Mouse (Mus musculus) mouse trophoblast stem cell (cell line): Measurements from ENCODE around the gene Itga3.

Experiments used
- in situ Hi-C, 2 experiments: fragments of 300-500 bp; cut with MseI, MboI; formaldehyde crosslinking; loops; 2 replicates in 1 of 2; 3 replicates in 1 of 2; pipeline ENCODE4 v1.15.1; 2025

Gene Itga3

DNA sequence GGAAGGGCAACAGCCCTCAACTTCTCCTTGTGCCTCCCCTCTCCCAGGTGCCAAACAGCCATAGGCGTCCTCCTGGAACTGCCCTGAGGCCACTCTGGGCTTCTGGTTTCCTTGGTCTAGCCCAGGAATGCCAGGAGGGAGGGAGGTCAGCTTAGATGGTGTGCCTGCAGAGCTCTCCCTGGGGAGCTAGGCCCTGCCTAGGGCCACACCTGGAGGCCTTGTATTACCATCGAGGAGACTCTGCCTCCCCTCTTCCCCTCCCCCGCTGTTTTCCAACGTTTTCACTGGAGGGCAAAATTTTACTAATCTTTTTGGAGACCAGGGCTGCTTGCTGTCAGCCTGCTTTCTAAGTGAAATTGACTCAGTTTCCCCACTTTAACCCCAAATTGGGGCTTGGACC lies 70.6 kb downstream of the Itga3 start:
- in situ Hi-C loops = no loop called here

DNA sequence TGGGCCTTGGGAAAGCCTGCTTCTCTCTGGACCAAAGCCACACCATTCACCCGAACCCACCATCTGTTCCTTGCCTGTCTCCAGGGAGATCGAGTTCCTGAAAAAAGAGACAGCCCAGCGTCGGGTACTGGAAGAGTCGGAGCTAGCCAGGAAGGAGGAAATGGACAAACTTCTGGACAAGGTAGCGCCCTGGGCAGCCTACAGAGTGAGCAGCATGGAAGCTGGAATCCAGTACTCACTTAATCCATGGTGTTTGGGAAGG lies 71.7 kb downstream of the Itga3 start:
- in situ Hi-C loops = no loop called here

DNA sequence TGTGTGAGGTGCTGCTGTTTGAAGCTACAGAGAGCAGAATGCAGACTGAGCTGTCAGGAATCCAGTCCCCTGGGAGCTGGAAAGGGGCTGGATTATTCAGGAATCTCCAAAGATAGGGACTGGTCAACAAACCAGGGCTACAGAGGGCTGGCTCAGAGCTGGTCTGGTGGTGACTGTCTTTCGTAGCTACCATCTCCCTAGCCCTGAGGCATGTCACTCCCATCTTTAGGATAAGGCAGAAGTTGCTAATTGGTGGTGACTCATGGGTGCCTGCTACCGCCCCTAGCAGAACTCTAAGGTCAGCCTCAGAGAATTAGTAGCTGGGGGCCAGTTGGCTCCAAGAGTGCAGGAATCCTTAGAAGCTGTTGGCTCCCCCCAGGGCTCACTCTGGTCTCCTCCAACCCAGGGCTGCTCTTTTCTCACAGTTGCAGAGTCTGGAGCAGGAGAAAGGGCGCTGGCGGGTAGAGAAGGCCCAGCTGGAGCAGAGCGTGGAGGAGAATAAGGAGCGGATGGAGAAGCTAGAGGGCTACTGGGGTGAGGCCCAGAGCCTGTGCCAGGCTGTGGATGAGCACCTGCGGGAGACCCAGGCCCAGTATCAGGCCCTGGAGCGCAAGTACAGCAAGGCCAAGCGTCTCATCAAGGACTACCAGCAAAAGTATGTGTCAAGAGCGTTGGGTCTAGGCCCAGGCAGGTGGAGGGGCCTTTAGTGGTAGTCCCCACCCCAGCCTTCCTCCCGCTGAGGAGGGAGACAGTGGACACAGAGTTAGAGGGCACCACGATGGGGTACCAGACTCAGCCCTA lies 72.3 kb downstream of the Itga3 start:
- in situ Hi-C loops = no loop called here

- in situ Hi-C loops = no loop called here
These were observed 73.9 kb downstream of the Itga3 start for GRCm38 (mm10) chr11:95002705-95003104.

DNA sequence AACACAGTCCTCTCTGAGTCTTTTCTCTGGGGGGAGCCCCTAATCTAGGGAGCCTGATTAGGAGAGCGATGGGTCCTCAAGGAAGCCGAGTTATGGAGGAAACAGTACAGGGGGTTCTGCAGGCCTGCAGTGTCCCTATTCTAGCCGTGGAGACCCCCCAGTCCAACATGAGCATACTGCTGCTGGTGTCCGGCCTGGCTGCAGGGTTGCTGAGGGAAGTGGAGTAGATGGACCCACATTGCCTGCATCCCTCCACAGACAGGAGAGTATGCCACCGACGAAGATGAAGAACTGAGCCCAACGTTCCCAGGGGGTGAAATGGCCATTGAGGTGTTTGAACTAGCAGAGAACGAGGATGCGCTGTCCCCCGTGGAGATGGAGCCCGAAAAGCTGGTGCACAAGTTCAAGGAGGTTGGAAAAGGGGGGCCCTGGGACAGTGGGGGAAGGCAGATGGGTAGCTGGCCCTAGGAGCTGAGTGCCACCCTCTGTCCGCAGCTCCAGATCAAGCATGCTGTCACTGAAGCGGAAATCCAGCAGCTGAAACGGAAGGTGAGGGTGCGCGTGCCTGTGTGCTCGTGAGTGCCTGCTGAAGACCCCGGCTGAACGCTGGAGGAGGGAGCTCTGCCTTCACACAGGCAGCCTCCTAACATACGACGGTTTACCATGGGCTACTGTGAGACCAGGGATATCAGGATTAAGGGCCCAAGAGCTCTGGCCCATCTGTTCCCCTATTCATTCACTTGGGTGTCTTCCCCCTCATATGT lies 74.8 kb downstream of the Itga3 start:
- in situ Hi-C loops = no loop called here

DNA sequence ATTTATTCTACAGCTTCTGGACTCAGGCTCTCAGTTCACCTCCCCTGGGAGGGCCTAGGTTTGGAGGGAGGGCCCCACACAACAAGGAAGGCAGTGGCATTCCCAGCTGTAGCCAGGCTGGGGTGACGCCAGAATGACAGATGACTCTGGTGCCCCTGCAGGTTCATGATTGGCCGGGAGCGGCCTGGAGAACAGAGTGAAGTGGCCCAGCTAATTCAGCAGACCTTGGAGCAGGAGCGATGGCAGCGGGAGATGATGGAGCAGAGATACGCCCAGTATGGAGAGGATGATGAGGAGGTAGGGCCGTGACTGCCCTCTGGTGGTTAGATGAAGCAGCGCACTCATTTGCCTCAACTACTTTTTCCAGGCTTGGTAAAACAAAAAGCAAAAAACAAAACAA lies 75.5 kb downstream of the Itga3 start:
- in situ Hi-C loops = no loop called here

DNA sequence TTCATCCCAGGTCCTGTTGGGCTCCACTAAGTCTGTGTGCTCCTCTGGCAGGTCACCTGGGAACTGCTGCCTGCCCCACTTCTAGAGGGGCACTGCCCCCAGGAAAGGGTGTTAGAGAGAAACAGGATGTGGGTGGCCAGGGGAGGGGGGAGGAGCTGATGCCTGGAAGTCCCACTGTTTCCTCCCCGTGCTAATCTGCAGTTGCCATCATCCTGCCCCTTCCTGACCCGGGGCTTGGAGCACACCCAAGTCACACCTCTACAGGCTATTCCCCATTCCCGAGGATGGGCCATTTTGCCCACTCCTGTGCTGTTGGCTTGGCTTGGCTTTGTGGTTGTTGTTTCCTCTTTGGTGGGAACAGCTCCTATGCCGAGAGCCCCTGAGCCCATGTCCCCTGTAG lies 76.1 kb downstream of the Itga3 start:
- in situ Hi-C loops = no loop called here

GRCm38 (mm10) chr11:95000128-95000527 lies 76.5 kb downstream of the Itga3 start:
- in situ Hi-C loops = no loop called here

- in situ Hi-C loops = no loop called here
These were observed 78.5 kb downstream of the Itga3 start for GRCm38 (mm10) chr11:94998041-94998531.

- in situ Hi-C loops = no loop called here
These were observed 79.0 kb downstream of the Itga3 start for GRCm38 (mm10) chr11:94997596-94997995.

GRCm38 (mm10) chr11:94996984-94997383 lies 79.6 kb downstream of the Itga3 start:
- in situ Hi-C loops = no loop called here

DNA sequence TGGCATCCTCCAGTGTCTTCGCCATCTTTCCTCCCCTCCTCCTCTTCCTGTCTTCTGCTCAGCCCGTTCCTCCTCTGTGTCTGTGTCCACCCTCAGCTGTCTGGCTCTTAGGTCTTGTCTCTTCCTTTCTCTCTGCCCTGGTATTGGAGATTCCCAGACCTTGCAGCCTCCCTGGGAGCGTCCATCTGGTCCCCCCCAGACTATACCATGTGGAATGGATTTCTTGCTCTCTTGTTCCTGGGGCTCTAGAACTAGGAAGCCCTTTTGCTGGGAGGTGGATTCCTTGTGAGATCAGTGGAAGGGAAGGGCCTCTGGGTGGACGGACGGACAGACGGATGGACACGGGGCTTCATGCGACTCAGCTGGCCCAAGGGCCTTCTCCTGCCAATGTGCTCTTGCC lies 80.5 kb downstream of the Itga3 start:
- in situ Hi-C loops = no loop called here

DNA sequence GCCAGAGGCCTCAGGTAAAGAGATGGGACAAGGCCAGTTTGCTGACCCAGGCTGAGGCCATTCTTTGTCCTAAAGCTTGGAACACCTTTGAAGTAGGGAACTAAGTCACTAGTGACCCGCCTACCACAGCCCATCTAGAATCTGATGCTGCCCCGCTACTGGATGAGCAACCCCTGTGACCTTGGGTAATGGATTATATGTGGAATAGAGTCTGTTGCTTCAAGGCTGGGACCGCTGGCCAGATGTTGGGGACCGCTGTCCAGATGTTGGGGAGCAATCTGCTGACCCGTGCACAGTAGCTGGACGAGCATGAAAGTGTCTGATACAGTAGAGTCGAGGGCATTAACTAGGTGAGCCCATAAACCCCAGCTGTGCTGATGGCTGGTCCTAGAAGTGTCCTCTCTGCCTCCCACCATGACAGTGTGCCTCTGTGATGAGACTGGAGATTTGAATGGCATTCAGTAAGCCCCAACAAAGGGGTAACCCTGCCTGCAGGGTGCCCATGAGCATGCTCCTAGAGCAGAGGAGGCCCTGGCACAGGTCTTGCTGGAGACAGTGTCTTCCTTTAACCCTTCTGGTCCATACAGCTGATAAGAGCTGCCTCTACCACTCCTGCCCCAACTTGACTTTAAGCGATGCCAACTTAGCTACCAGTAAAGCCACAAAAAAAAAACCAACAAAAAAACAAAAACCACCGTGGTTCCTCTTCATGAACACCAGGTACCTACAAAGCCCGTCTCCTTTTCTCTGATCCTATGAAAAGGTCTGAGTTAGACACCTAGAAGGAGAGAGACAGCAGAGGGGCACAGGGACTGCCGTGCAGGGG lies 81.4 kb downstream of the Itga3 start:
- in situ Hi-C loops = no loop called here
